Mouse (Mus musculus): ENCODE data around the gene Scgb3a1.

Scgb3a1 gene

GRCm38 (mm10) chr11:49658791-49659469 lies 4.5 kb upstream of the Scgb3a1 start:
- DNase-seq (ENCODE audit: low read depth, low spot score), result no peak

- DNase-seq (ENCODE audit: low read depth, low spot score), result no peak
Measured at GRCm38 (mm10) chr11:49659470-49659799, 4.0 kb upstream of the Scgb3a1 start.

GRCm38 (mm10) chr11:49662292-49662780 lies 1.1 kb upstream of the Scgb3a1 start:
- DNase-seq (ENCODE audit: low read depth, low spot score), result no peak

GRCm38 (mm10) chr11:49664262-49665140 lies 1.1 kb downstream of the Scgb3a1 start:
- DNase-seq (ENCODE audit: low read depth, low spot score), result no peak

GRCm38 (mm10) chr11:49665462-49665861 lies 2.1 kb downstream of the Scgb3a1 start:
- no peak for DNase-seq (ENCODE audit: low read depth, low spot score)

GRCm38 (mm10) chr11:49673433-49673832 lies 10.0 kb downstream of the Scgb3a1 start:
- DNase-seq (ENCODE audit: low read depth, low spot score), result no peak

- no peak for DNase-seq (ENCODE audit: low read depth, low spot score)
Measured at GRCm38 (mm10) chr11:49684237-49684973, 21.0 kb downstream of the Scgb3a1 start.

- no peak for DNase-seq (ENCODE audit: low read depth, low spot score)
Measured at GRCm38 (mm10) chr11:49695013-49695412, 31.6 kb downstream of the Scgb3a1 start.

- no peak for DNase-seq (ENCODE audit: low read depth, low spot score)
Measured at GRCm38 (mm10) chr11:49695695-49696094, 32.3 kb downstream of the Scgb3a1 start.

GRCm38 (mm10) chr11:49696472-49696871 lies 33.1 kb downstream of the Scgb3a1 start:
- no peak for DNase-seq (ENCODE audit: low read depth, low spot score)

- DNase-seq (ENCODE audit: low read depth, low spot score), result no peak
Measured at GRCm38 (mm10) chr11:49697779-49698178, 34.4 kb downstream of the Scgb3a1 start.

- no peak for DNase-seq (ENCODE audit: low read depth, low spot score)
Measured at GRCm38 (mm10) chr11:49699079-49699478, 35.7 kb downstream of the Scgb3a1 start.

GRCm38 (mm10) chr11:49702014-49702413 lies 38.6 kb downstream of the Scgb3a1 start:
- DNase-seq (ENCODE audit: low read depth, low spot score), result no peak

- DNase-seq (ENCODE audit: low read depth, low spot score), result no peak
Measured at GRCm38 (mm10) chr11:49704804-49705203, 41.4 kb downstream of the Scgb3a1 start.

GRCm38 (mm10) chr11:49707834-49708233 lies 44.4 kb downstream of the Scgb3a1 start:
- DNase-seq (ENCODE audit: low read depth, low spot score), result no peak

- DNase-seq (ENCODE audit: low read depth, low spot score), result no peak
Measured at GRCm38 (mm10) chr11:49710664-49711063, 47.3 kb downstream of the Scgb3a1 start.

- peak; percentile 69 for DNase-seq (ENCODE audit: low read depth, low spot score)
Measured at GRCm38 (mm10) chr11:49711981-49712554, 48.7 kb downstream of the Scgb3a1 start.

GRCm38 (mm10) chr11:49712555-49713335 lies 49.3 kb downstream of the Scgb3a1 start, which contains the start of gene Cnot6:
Gene Cnot6 (minus strand): TSS chr11:49712723.
- peak; percentile 99 for DNase-seq (ENCODE audit: low read depth, low spot score)

GRCm38 (mm10) chr11:49713336-49714334 lies 50.2 kb downstream of the Scgb3a1 start:
- DNase-seq (ENCODE audit: low read depth, low spot score), result peak; percentile 39

Measured in mesoderm, embryonic 11.5 days (tissue).